Mouse (Mus musculus): ENCODE results near the gene Slc38a4.

DNA sequence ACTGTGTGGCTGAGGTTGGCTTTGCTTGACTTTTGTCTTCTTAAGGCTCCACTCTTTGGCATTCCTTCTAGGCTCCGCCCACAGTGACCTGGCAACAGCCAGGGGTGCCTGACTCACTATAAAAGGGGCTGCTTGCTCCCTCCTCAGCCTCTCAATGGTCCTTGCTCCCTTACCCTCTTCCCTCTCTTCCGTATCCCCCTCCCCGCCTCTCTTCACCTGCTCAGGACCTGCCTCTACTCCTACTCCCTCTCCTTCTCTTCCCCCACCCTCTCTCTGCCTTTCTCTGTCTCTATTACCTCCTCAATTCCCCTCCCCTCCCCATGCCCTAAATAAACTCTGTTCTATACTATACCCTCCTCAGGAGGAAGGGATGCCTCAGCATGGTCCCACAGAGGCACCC lies 20.3 kb upstream of the Slc38a4 start:
- TF ChIP-seq ZNF384 (IDR thresholded peaks at IDR 0.05; ENCODE audit: low read depth, low read length): no peak
- no peak for TF ChIP-seq JUND (conservative IDR thresholded peaks at IDR 0.05; ENCODE audit: low read depth, low read length)
- no peak for TF ChIP-seq POLR2A (IDR thresholded peaks at IDR 0.05; ENCODE audit: low read depth, low read length)
